Mouse (Mus musculus) natural killer cell, adult 2 months (primary cell): ENCODE results near the gene Kmo.

Experiments used
- DNase-seq, 2 experiments: peaks; one replicate each; pipeline ENCODE4 v3.0.0; 2022; ENCODE audit warnings: low spot score in 2 of 2

Gene Kmo

DNA sequence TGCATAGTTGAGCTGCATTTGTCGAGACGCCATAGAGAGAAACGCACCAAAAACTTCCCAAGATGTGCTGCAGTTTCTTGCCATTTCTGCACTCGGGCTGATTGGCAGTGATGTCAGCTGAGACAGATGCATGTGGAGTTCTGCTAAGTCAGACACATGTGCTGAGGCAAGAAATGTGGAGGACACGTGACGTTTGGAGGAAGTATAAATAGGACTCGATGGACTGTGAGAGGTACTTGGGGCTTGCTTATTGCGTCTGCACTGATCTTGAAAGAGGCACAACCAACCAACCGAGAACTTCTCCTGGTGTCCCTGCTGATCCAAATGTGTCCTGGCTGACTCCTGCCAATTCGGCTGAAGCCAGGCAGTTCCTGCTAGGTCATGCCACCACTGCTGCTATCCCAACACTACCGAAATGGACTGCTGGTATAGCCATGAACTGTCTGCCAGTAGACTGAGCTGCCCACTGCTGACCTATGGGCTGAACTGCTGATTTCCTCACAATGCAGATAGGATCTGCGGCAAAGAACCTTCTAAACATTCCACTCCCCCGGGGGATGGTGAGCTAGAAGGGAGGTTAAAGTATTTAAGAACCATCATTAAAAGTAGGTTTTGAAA is at the start of gene Kmo:
Gene Kmo, plus strand, starts transcription at position 568 of the 618 bp plus-strand sequence.
- no peak for DNase-seq

DNA sequence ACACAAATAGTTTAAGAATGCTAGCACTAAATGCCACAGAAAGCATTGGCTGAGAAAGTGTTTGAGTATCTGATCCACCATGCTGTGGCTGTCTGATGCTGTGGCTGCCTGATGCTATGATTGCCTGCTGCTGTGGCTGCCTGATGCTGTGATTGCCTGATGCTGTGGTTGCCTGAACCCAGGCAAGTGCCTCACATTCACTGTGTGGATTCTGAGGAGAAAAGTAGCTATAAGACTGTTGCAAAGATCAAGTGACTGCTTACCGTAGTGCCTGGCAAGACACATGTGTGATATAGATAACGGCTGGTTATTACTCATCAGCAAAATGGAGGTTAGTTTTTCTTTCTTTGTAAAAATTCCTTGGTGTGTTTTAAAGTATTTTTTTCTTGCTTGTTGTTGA is 46.1 kb upstream of the Kmo start:
- no peak for DNase-seq

GRCm38 (mm10) chr1:175578425-175579096 is 41.6 kb upstream of the Kmo start:
- DNase-seq, result no peak

- no peak for DNase-seq
Measured at GRCm38 (mm10) chr1:175579598-175580235, 40.5 kb upstream of the Kmo start.

GRCm38 (mm10) chr1:175580346-175580745 is 39.8 kb upstream of the Kmo start:
- DNase-seq, result no peak

- DNase-seq, result no peak
Measured at GRCm38 (mm10) chr1:175582799-175583198, 37.4 kb upstream of the Kmo start.

- DNase-seq, result no peak
Measured at GRCm38 (mm10) chr1:175585267-175585666, 34.9 kb upstream of the Kmo start.

DNA sequence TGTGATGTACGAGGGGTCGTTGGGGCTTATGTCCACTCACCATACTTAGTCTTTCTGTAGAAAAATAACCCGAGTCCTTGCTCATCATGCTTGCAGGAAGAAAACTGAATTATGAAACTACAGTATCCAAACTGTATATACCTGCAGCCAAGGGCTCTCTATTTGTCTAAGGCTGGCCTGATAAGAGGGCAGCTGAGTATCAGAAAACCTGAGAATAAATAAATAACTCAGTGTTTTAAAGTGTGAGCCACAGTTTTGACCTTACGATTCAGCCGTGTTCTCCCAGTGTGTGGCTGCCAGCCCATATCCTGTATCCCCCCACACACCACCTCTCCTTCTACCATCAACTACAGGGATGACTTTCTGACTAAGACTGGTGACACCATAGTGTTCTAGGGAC is 33.5 kb upstream of the Kmo start:
- no peak for DNase-seq

DNA sequence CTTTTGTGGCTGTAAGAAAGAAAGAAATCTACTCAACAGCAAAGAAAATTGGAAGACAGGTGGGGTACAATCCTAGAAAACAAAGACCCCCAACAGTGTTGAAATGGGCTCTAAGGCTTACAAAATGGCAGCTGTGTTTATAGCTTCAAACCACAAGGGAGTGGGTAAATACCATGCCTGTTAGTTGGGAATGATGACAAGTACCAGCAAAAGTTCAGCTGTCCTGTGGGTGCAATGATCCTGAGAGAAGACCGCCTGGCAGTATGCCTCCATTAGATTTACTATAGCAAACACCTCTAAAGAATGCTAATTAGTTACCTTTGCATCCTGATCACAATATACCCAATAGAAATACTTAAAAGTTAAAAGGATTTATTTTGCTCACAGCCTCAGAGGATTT is 27.3 kb upstream of the Kmo start:
- DNase-seq, result no peak

GRCm38 (mm10) chr1:175602231-175602630 is 17.9 kb upstream of the Kmo start:
- DNase-seq, result no peak

DNA sequence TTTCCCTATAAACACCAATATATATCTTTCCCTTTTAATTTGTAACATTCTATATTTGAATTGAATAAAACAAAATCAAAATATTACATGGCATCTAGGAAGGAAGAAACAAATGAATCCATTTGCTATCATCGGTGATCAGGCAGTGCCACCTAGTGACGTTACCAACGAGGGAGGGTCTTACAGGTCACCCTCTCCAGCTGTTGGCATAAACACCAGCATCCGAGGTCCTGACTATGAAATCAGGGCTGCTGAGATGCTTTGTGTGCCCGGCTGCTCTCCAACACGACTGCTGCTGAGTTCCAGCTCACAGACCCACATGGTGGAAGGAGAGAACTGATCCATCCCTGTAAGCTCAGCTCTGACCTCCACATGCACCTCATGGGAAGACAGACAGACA is 16.8 kb upstream of the Kmo start:
- DNase-seq, result no peak

DNA sequence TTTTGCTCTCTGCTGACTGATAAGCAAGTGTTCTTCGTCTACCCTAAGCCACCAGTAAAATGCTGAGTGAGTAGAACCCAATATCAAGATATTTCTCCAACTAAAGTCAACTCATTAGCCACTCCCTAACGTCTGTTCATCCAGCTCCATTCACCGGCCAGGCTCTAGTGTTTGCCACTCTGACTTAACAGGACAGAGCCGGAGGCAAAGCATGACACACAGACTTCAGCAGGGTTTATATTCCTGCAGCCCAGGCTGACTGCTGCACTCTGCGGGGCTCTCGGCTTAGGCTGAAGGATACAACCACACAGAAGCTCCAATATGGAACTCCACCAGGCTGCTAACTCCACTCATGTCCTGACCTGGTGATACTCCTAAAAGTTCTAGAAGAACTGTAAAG is 12.9 kb upstream of the Kmo start:
- DNase-seq, result no peak

DNA sequence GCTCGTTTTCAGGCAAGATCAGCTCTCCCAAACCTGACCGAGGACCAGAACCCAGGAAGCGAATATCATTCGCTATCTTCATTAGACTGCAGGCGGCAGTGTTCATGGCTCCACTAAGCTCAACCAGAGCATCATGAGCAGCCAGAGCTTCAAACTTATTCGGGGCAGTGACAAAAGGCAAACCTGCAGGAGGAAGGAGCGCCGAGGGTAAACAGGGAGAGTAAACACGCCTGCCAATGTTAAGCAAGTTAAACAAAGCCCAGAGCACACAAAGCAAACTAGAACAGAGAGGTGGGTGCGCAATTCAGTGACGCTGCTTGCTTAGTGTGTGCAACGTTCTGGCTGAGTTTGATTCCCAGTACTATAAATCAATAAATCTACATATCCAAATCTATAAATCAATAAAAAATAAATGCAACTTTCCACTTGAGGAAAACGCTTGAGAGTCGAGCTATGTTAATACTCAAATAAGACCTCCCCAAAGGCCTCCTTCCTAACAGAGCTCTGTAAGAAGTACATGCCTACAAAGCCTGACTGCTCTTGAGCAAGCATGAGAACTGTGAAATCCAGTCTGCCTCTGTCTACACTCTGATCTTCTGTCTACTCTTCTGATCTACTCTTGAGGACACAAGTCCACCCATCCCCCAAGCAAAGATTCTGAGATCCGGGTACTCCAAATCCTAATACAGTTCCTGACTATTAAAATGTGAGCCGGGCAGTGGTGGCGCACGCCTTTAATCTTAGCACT is 12.2 kb upstream of the Kmo start:
- DNase-seq, result no peak

DNA sequence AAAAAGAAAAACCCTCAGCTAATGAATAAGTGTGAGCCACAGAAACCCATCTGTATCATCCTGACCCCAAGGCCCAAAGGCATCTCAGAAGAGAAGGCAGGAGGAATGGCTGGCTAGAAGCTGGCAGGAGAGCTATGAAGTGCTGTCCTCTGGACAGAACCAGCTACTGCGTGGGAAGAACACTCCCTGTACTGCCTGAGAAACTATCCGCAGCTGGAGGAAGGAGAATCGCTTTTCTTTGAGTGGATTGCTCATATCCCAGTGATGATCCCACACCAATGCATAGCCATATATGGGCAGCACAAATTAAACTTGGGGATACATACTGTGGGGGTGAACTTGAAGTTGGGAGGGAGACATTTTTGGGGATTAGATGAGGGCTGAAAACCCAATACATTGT is 11.5 kb upstream of the Kmo start:
- no peak for DNase-seq

DNA sequence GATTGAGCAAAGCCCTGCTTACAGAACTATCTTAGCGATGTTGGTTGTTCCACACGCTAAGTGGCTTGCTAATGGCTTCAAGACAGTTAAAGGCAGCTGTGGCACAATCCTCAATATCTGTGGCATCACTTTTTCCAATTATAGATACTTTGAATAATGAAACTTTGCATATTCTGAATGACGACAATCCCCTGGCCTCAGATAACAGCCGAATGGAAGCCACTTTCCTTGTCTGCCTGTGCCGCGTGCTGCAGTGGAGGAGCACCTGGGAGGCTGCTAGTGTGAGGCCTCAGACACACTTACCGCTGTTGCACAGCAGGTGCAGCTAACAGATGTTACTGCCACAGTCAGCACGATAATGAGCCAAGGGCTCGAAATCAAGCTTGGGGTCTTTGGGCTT is 5.2 kb upstream of the Kmo start:
- no peak for DNase-seq

GRCm38 (mm10) chr1:175623656-175624055 is 3.5 kb downstream of the Kmo start:
- DNase-seq, result no peak

DNA sequence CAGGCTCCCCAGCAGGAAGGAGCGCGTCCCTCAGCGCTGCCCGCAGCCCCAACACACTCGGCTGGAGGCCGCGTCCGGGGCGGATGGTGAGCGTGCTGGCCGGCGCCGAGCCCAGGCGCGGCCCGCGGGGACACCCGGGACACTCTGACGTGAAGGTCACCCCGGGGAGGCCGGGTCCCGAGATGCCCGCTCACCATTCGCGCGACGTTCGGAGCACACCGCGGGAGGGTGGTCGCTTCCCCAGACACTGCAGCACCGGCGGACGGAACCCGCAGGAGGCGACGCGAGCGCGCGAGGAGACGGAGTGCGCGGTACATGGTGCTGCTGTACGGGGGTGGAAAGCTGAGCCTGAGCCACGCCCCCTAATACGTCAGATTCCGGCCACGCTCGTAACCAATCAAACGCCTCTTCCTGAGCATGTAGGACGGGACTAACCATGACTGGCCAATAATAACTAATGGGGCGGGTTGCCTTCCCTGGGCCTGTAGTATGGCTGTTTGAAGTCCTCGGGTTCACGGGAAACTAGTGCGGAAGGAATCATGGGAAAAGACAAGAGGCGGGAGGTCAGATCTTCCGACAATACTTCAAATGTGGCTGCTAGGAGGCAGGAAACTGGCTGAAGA is 5.2 kb downstream of the Kmo start, which contains the start of gene Fh1:
Gene Fh1, minus strand, starts transcription at position 379 of the 623 bp plus-strand sequence.
- peak; percentile 94 to 95 for DNase-seq

DNA sequence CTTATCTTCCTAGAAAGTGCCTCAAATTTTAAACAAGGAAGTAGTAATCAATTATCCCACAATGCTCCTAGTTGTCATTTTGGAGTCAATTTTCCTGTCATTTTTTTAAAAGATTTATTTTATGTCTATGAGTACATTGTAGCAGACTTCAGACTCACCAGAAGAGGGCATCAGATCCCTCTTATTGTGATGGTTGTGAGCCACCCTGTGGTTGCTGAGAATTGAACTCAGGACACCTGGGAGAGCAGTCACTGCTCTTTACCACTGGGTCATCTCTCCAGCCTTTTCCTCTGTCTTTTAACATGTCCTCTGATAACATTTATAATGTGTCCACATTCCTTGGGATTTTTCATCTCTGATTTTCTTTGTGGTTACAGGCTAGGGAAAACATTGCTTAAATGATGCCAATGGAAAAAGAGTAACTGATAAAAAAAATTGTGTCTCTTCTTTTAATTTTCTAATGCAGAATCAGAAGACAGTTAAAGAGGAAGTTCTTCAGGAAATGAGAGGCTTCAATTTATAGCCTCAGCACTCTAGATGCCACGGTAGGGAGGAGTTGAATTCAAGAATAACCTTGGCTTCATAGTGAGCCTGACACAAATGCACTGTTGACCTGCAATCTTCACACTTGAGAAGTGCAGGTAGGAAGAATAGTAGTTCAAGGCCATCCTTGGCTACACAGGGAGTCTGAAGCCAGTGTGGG is 6.0 kb downstream of the Kmo start:
- DNase-seq, result peak in 1 of 2 experiments; percentile 50

DNA sequence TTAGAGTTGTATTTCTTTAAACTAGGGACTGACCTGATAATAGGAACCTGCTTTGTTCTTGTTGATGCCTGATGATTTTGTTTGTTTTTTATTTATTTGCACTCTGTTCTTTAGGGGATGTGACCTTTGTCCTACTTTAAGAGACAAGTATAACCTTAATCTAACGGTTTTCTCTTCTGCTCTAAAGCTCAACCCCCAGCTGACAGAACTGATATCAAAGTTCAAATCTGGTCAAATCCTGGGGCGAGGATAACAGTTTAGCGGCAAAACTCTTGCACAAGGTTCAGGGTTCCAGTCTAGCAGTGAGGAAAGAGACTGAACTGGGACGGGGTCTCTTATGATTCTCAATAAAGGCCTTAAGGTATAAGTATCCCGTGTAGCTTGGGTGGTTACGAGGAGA is 9.1 kb downstream of the Kmo start:
- DNase-seq, result no peak

DNA sequence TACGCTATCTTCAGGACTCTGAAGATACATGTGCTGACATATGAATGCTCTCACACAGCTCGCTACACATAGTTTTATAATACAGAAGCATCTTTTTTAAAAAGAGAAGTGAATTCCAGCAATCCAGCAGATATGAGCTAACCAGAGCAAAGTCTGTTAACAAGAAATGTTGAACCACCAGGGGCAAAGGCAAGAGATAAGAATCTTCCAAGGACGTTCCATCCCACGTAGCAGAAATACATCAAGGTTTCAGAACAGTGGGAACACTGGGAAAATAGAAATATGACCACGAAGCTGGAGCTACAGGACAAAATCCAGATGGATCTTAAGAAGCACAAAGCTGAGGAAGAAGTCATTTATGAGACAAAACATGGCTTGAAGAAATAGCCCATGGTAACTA is 10.2 kb downstream of the Kmo start:
- no peak for DNase-seq

GRCm38 (mm10) chr1:175631080-175631479 is 10.9 kb downstream of the Kmo start:
- no peak for DNase-seq
